Mouse (Mus musculus): Measurements from ENCODE around the gene Olfr523. TPM values are rescaled to one million over a fixed set of nuclear protein-coding genes. Genes with fewer than 3 reads are reported as not detected.

The Olfr523 gene
- total RNA-seq, 2 experiments from 2014 or later = not detected

Other genes with a start within 250 kb of the Olfr523 start
- gene Utf1, start 229.4 kb upstream of the Olfr523 start, total RNA-seq (2021) = not detected
- 1 to 10 TPM in 1 of 2 experiments, under 1 TPM in 1; 0.54 to 1.2 TPM for gene 6430531B16Rik, start 194.5 kb upstream of the Olfr523 start, total RNA-seq (2021)
- 1 to 10 TPM; 1.8 to 2.0 TPM for gene Adam8, start 180.7 kb upstream of the Olfr523 start, total RNA-seq (2021)
- 10 to 100 TPM; 20.2 to 21.9 TPM for gene Zfp511, start 136.8 kb upstream of the Olfr523 start, total RNA-seq (2021)
- 10 to 100 TPM; 53.7 to 55.8 TPM for gene Tubgcp2, start 136.5 kb upstream of the Olfr523 start, total RNA-seq (2021)
- not detected for gene Msx3, start 124.1 kb upstream of the Olfr523 start, total RNA-seq (2021)
- gene Caly, start 90.7 kb upstream of the Olfr523 start, total RNA-seq (2021) = 10 to 100 TPM; 10.8 to 12.9 TPM
- gene Prap1, start 79.8 kb upstream of the Olfr523 start, total RNA-seq (2021) = not detected
- gene Fuom, start 70.8 kb upstream of the Olfr523 start, total RNA-seq (2021) = 10 to 100 TPM; 65.1 to 72.4 TPM
- gene Paox, start 57.4 kb upstream of the Olfr523 start, total RNA-seq (2021) = 10 to 100 TPM; 20.4 to 21.0 TPM
- 100 to 1,000 TPM; 290 to 325 TPM for gene Echs1, start 56.7 kb upstream of the Olfr523 start, total RNA-seq (2021)
- 10 to 100 TPM; 33.6 to 35.8 TPM for gene Mtg1, start 35.7 kb upstream of the Olfr523 start, total RNA-seq (2021)
- gene Sprn, start 18.3 kb upstream of the Olfr523 start, total RNA-seq (2021) = 1 to 10 TPM; 1.7 to 2.6 TPM
- gene Olfr522, start 8.5 kb upstream of the Olfr523 start, total RNA-seq (2021) = not detected
- not detected for gene Olfr524, start 32.7 kb downstream of the Olfr523 start, total RNA-seq (2021)
- gene Cd163l1, start 45.0 kb downstream of the Olfr523 start, total RNA-seq (2021) = not detected
- not detected for gene 5830411N06Rik, start 74.1 kb downstream of the Olfr523 start, total RNA-seq (2021)
- not detected for gene Olfr525, start 147.6 kb downstream of the Olfr523 start, total RNA-seq (2021)
- not detected for gene Olfr527, start 160.8 kb downstream of the Olfr523 start, total RNA-seq (2021)
- gene Olfr60, start 188.5 kb downstream of the Olfr523 start, total RNA-seq (2021) = not detected
- gene Olfr530, start 203.1 kb downstream of the Olfr523 start, total RNA-seq (2021) = not detected
- gene Olfr531, start 229.7 kb downstream of the Olfr523 start, total RNA-seq (2021) = not detected
- gene Olfr532, start 248.4 kb downstream of the Olfr523 start, total RNA-seq (2021) = not detected